Mouse (Mus musculus): Measurements from ENCODE around the gene Osbp2.

Gene Osbp2

GRCm38 (mm10) chr11:3704404-3704803, 159.3 kb downstream of the Osbp2 start:
- in situ Hi-C loops (cut with MboI, MseI) = no loop called here

GRCm38 (mm10) chr11:3703089-3703992, 160.4 kb downstream of the Osbp2 start:
- in situ Hi-C loops (cut with MboI, MseI) = no loop called here

GRCm38 (mm10) chr11:3697441-3697840, 166.3 kb downstream of the Osbp2 start:
- in situ Hi-C loops (cut with MboI, MseI) = no loop called here

- in situ Hi-C loops (cut with MboI, MseI) = no loop called here
These were observed 167.6 kb downstream of the Osbp2 start for GRCm38 (mm10) chr11:3696086-3696616.

DNA sequence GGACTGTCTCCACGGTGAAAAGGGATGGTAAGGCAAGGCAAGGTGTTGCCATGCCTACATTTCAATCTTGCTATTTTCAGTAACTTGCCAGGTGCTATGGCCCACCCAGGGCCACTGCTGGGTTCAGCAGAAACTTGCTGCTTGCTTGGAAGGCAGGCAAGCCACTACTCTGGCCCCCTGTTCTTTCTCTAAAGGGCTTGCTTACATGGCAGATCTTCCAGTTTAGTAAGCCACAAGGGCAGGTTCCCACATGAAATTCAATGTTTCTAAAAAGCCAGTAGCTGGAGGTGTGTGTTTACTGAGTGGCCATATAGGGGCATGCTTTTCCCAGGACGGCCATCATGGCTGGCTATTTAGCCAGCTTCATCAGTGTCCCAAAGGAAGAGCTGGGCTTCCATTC, 172.0 kb downstream of the Osbp2 start:
- in situ Hi-C loops (cut with MboI, MseI) = no loop called here

GRCm38 (mm10) chr11:3686885-3687284, 176.8 kb downstream of the Osbp2 start:
- in situ Hi-C loops (cut with MboI, MseI) = no loop called here

DNA sequence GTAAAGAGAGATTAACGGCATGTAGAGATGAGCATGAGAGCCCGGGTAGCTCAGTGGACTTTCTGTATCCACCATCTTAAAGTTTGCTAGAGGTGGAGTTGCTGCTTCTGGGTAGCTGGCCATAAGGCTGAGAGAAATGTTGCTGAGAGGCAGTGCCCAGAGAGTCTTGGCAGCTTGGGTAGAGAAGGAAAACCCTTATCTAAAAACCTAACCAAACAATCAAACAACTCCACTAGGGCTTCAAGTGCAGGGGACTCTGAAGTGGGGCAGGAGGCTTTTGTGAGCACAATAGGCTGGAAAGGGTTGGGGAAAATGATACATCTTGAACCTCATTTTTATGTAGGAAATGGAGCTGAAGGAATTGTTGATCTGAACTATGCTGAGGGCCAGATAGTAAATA, 177.4 kb downstream of the Osbp2 start:
- in situ Hi-C loops (cut with MboI, MseI) = no loop called here

GRCm38 (mm10) chr11:3685431-3685830, 178.3 kb downstream of the Osbp2 start:
- in situ Hi-C loops (cut with MboI, MseI) = no loop called here

DNA sequence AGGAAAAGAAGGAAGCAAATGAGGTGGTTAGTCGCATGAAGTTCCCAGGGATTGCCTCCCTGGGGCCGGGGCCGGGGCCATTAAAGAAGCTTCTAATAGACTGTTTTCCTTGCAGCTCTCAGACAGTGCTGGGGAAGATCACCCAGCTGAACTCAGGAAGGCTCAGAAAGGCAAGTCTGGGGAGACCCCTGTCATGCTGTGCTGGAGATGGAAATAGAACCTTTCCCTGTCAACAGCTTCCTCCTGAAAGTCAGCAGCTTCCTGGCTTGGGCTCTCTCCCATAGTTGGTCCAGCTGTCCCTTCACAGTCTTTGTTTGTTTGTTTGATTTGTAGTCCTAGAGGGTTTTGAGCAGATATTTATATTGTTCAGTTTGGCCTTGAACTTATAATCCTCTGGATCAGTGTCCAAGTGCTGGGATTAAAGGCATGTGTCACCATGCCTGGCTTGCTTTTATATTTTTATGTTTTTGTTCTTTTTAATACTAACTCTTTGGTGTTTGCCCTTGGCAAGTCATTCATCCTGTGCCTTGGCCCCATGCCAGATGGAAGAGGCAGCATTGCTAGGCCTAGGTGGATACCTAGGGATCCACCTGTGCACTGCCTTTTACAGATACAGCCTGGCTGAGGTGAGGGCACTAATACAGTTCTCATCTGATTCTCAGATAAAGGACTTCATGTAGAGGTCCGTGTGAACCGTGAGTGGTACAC, 178.8 kb downstream of the Osbp2 start:
- in situ Hi-C loops (cut with MboI, MseI) = no loop called here

DNA sequence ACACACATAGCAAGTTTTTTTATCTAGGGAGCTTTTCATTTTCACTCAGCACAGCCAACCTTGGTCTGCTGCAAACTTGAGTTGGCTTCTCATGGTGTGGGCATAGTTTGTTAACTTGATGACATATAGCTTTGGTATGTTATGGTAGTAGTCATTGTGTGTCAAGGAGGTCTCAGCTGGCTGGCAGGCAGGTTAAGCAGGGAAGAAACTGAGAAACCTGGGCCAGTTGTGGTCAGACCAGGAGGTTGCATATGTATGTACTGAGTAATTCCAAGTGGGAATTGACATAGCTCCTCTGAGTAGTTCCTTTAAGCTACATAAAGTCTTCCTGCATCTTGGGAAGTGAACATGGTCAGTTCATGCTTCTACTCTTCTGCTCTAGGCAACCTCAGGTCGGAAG, 179.5 kb downstream of the Osbp2 start:
- in situ Hi-C loops (cut with MboI, MseI) = no loop called here

DNA sequence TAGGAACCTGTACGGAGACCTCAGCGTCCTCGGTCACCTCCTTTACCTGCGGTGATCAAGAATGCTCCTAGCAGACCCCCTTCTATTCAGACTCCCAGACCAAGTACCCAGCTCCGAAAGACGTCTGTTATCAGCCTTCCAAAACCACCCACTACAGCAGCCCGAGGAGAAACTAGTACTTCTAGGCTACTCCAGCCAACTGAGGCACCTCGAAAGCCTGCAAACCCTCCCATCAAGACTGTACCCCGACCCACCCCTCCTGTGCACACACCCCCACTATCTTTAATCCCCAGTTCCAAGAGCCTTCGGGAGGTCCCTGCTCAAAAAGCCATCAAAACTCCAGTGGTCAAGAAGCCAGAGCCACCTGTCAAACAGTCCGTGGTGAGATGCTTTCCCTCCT, 180.0 kb downstream of the Osbp2 start:
- in situ Hi-C loops (cut with MboI, MseI) = no loop called here

- in situ Hi-C loops (cut with MboI, MseI) = no loop called here
These were observed 183.9 kb downstream of the Osbp2 start for GRCm38 (mm10) chr11:3679771-3680170.

DNA sequence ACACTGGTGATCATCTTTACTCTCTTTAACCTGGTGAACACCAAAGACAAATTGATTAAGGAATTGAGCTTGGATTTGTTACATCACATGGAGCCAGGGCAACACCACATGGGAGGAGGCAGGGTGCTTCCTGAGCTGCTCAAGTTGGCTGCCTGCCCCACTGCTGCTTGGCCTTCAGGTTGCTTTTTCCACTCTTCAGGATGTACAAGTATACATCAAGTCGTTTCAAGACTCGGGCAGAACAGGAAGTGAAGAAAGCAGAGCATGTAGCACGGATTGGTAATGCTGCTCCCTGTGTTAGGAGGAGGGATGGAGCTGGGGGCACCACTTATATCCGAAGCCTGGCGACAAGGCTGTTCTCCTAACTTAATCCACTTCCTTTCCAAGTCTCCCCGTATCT, 186.5 kb downstream of the Osbp2 start:
- in situ Hi-C loops (cut with MboI, MseI) = no loop called here

GRCm38 (mm10) chr11:3676423-3676822, 187.3 kb downstream of the Osbp2 start:
- in situ Hi-C loops (cut with MboI, MseI) = no loop called here

DNA sequence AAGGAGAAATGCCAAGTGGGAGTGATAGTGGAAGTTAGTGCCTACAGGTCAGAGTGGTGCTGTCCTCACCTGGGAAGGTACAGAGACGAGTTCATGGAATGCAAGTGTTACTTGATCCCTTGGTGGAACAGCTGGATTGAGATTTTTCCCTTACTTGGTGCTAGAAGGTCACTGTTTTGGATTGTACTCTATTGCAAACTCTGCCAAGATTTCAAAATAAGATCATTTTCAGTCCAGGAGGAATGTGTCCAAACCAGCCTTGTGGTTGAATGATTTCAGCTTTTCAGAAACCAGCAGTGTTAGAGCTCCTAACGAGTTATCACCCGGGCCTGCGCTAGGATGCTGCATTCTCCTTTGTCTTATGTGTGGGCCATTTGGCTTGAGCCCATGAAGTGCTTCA, 189.2 kb downstream of the Osbp2 start:
- in situ Hi-C loops (cut with MboI, MseI) = no loop called here

- in situ Hi-C loops (cut with MboI, MseI) = no loop called here
These were observed 192.6 kb downstream of the Osbp2 start for GRCm38 (mm10) chr11:3671000-3671628.

- in situ Hi-C loops (cut with MboI, MseI) = no loop called here
These were observed 193.9 kb downstream of the Osbp2 start for GRCm38 (mm10) chr11:3669849-3670248.

GRCm38 (mm10) chr11:3668768-3669167, 194.9 kb downstream of the Osbp2 start:
- in situ Hi-C loops (cut with MboI, MseI) = no loop called here

DNA sequence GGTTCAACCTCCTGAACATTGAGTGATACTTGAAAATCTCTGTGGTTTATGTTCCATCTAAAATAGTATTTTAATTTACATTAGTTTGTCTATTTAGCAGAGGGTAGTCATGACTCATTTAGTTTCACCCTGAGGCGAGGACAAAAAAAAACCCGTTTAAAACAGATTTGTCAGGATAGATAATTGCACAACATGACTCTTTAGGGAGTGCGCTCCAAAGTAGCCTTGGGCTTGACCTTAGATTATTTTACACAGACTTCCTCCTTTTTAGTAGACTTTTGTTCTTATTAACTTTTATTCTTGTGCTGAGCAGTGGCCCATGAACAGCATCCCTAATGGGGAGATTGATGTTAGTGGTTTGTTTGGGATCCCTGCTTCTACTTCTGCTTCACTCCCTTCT, 196.2 kb downstream of the Osbp2 start:
- in situ Hi-C loops (cut with MboI, MseI) = no loop called here

DNA sequence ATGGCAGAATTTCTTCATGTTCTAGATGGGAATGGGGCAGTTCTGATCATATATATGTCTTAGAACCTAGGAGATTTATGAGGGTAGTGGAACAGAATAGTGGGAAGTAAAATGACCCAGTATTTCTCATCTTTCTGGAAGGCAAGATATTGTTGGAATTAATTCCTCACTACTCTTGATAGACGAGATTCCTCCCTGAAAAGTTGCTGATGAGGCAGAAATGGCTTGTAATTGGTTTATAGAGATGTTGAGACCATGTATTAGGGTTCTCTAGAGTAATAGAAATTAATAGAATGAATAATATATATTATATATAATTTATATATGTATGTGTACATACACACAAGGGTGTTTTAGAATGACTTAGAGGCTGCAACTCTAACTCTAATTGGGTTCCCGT, 201.7 kb downstream of the Osbp2 start:
- in situ Hi-C loops (cut with MboI, MseI) = no loop called here

Data from T-helper 1 cell (primary cell).